Mouse (Mus musculus): Measurements from ENCODE around the gene Ivd. TPM values are rescaled to one million over a fixed set of nuclear protein-coding genes. Genes with fewer than 3 reads are reported as not detected.
A peak's percentile ranks its signal among the peaks of the same experiment; 100 is the strongest.

Gene Ivd
- polyA plus RNA-seq, 1 experiment, result 41.4 TPM

DNA sequence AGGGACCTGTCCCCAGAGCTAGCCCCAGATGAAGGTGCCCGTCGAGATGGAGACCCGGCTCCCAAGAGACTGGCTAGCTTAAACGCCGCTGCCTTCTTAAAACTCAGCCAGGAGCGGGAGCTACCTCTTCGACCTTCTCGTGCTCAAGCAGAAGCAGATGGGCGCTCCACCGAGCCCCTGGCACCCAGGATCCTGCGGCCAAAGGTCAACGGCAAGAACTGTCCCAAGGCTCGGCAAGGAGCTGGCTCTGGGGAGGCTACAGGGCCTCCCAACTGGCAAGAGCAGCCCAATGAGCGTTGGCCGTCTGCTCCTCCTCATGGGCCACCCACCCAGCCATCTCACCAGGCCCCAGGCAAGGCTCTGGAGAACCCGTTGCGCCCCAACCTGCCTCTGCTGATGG is 54.7 kb downstream of the Ivd start:
- H3K4me1 ChIP-seq (ENCODE audit: control insufficient read depth, insufficient read depth, low read length), result no peaks in the 10 kb centered on the region; the same call in none of the 2 replicates
- H3K4me3 ChIP-seq (ENCODE audit: insufficient read depth, low read length), result no peak overlapping the region
- H3K27ac ChIP-seq (ENCODE audit: insufficient read depth, low read length), result no peak overlapping the region
- TF ChIP-seq CTCF (IDR thresholded peaks at IDR 0.05; ENCODE audit: borderline replicate concordance, insufficient read depth, low read length) (no peak), POLR2A (IDR thresholded peaks at IDR 0.05; ENCODE audit: low read depth, low read length) (no peak)

- no peak for TF ChIP-seq POLR2A (IDR thresholded peaks at IDR 0.05; ENCODE audit: low read depth, low read length)
- no peak for TF ChIP-seq CTCF (IDR thresholded peaks at IDR 0.05; ENCODE audit: borderline replicate concordance, insufficient read depth, low read length)
- no peaks in the 10 kb centered on the region; the same call in none of the 2 replicates for H3K4me1 ChIP-seq (ENCODE audit: control insufficient read depth, insufficient read depth, low read length)
- no peak overlapping the region for H3K4me3 ChIP-seq (ENCODE audit: insufficient read depth, low read length)
- H3K27ac ChIP-seq (ENCODE audit: insufficient read depth, low read length), result no peak overlapping the region
Observed at GRCm38 (mm10) chr2:118918543-118918942, 56.8 kb downstream of the Ivd start.

- no peaks in the 10 kb centered on the region; the same call in 1 of the 2 replicates for H3K4me1 ChIP-seq (ENCODE audit: control insufficient read depth, insufficient read depth, low read length)
- no peak overlapping the region for H3K4me3 ChIP-seq (ENCODE audit: insufficient read depth, low read length)
- TF ChIP-seq CTCF (IDR thresholded peaks at IDR 0.05; ENCODE audit: borderline replicate concordance, insufficient read depth, low read length) (no peak), POLR2A (IDR thresholded peaks at IDR 0.05; ENCODE audit: low read depth, low read length) (no peak)
- no peak overlapping the region for H3K27ac ChIP-seq (ENCODE audit: insufficient read depth, low read length)
Observed at GRCm38 (mm10) chr2:118920428-118920827, 58.7 kb downstream of the Ivd start.

GRCm38 (mm10) chr2:118925952-118926351 is 64.2 kb downstream of the Ivd start:
- peak overlapping the region; percentile 24 for H3K4me3 ChIP-seq (ENCODE audit: insufficient read depth, low read length)
- no peak for TF ChIP-seq POLR2A (IDR thresholded peaks at IDR 0.05; ENCODE audit: low read depth, low read length)
- TF ChIP-seq CTCF (IDR thresholded peaks at IDR 0.05; ENCODE audit: borderline replicate concordance, insufficient read depth, low read length), result no peak
- no peak overlapping the region for H3K27ac ChIP-seq (ENCODE audit: insufficient read depth, low read length)
- H3K4me1 ChIP-seq (ENCODE audit: control insufficient read depth, insufficient read depth, low read length), result no peaks in the 10 kb centered on the region

DNA sequence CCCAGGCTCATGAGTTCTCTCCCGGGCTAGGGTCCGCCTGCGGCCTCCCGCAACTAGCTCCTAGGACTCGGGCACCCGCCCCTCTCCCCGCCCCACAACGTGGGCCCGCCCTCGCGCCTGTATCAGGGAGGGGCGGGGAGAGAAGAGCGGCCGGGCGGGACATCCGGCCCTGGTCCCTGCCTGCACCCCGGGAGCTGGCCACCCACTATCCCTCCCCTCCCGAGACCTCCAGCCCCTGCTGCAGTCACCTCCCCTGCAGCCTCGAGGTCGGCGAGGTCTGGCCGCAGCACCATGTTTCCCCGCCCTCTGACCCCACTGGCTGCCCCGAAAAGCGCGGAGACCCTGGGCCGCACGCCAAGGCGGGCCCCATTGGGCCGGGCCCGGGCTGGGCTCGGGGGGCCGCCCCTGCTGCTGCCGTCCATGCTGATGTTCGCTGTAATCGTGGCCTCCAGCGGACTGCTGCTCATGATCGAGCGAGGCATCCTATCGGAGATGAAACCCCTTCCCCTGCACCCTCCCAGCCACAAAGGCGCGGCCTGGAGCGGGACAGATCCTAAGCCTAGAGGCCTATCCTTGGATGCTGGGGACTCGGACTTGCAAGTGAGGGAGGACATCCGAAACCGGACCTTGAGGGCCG is 64.7 kb downstream of the Ivd start, which contains the start of gene Chst14:
Gene Chst14 (plus strand): TSS at position 136 of the 637 bp plus-strand sequence.
- Histone ChIP-seq H3K27ac (ENCODE audit: insufficient read depth, low read length) (no peak within 1 kb of the TSS), H3K4me1 (ENCODE audit: control insufficient read depth, insufficient read depth, low read length) (no peaks in the 10 kb centered on the region), H3K4me3 (ENCODE audit: insufficient read depth, low read length) (peak within 1 kb of the TSS; percentile 73)
- TF ChIP-seq POLR2A (IDR thresholded peaks at IDR 0.05; ENCODE audit: low read depth, low read length), result peak; percentile 82
- no peak for TF ChIP-seq CTCF (IDR thresholded peaks at IDR 0.05; ENCODE audit: borderline replicate concordance, insufficient read depth, low read length)

DNA sequence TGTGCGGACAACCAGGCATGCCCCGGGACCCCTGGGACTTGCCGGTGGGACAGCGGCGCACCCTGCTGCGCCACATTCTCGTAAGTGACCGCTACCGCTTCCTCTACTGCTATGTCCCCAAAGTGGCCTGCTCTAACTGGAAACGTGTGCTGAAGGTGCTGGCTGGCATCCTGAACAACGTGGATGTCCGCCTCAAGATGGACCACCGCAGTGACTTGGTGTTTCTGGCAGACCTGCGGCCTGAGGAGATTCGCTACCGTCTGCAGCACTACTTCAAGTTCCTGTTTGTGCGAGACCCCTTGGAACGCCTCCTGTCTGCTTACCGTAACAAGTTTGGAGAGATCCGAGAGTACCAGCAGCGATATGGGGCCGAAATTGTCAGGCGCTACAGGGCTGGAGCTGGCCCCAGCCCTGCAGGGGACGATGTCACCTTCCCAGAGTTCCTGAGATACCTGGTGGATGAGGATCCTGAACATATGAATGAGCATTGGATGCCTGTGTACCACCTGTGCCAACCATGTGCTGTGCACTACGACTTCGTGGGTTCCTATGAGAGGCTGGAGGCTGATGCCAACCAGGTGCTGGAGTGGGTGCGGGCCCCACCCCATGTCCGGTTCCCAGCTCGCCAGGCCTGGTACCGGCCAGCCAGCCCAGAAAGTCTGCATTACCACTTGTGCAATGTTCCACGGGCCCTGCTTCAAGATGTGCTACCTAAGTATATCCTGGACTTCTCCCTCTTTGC is 65.4 kb downstream of the Ivd start:
- TF ChIP-seq CTCF (IDR thresholded peaks at IDR 0.05; ENCODE audit: borderline replicate concordance, insufficient read depth, low read length) (no peak), POLR2A (IDR thresholded peaks at IDR 0.05; ENCODE audit: low read depth, low read length) (no peak; the same call in 1 of the 2 replicates)
- Histone ChIP-seq H3K4me3 (ENCODE audit: insufficient read depth, low read length) (peak overlapping the region; percentile 73), H3K27ac (ENCODE audit: insufficient read depth, low read length) (no peak overlapping the region), H3K4me1 (ENCODE audit: control insufficient read depth, insufficient read depth, low read length) (no peaks in the 10 kb centered on the region)

Other genes starting within 250 kb of the Ivd start
- gene Pak6, start 198.7 kb upstream of the Ivd start, polyA plus RNA-seq (2011; ENCODE audit: insufficient read length, low read depth, missing spikeins), result 0.19 and 0.78 TPM in 2 replicates
- gene Ankrd63, start 158.0 kb upstream of the Ivd start, polyA plus RNA-seq (2011; ENCODE audit: insufficient read length, low read depth, missing spikeins), result not detected in 2 replicates
- gene Plcb2, start 133.5 kb upstream of the Ivd start, polyA plus RNA-seq (2011; ENCODE audit: insufficient read length, low read depth, missing spikeins), result 0.49 TPM in 1 of 2 replicates, not detected in the other
- gene Inafm2, start 116.2 kb upstream of the Ivd start, polyA plus RNA-seq (2011; ENCODE audit: insufficient read length, low read depth, missing spikeins), result 17.3 and 19.0 TPM in 2 replicates
- gene Ccdc9b, start 99.3 kb upstream of the Ivd start, polyA plus RNA-seq (2011; ENCODE audit: insufficient read length, low read depth, missing spikeins), result 17.9 and 27.9 TPM in 2 replicates
- not detected in 2 replicates for gene Phgr1, start 89.2 kb upstream of the Ivd start, polyA plus RNA-seq (2011; ENCODE audit: insufficient read length, low read depth, missing spikeins)
- gene Disp2, start 82.2 kb upstream of the Ivd start, polyA plus RNA-seq (2011; ENCODE audit: insufficient read length, low read depth, missing spikeins), result 0.07 and 0.11 TPM in 2 replicates
- gene Knstrn, start 48.0 kb upstream of the Ivd start, polyA plus RNA-seq (2011; ENCODE audit: insufficient read length, low read depth, missing spikeins), result 38.4 and 59.0 TPM in 2 replicates
- 12.9 and 15.3 TPM in 2 replicates for gene Bahd1, start 38.4 kb downstream of the Ivd start, polyA plus RNA-seq (2011; ENCODE audit: insufficient read length, low read depth, missing spikeins)
- gene Chst14, start 64.5 kb downstream of the Ivd start, polyA plus RNA-seq (2011; ENCODE audit: insufficient read length, low read depth, missing spikeins), result 44.8 and 46.0 TPM in 2 replicates
- 12.1 and 12.7 TPM in 2 replicates for gene Ccdc32, start 167.4 kb downstream of the Ivd start, polyA plus RNA-seq (2011; ENCODE audit: insufficient read length, low read depth, missing spikeins)
- 3.9 and 4.2 TPM in 2 replicates for gene Rpusd2, start 172.8 kb downstream of the Ivd start, polyA plus RNA-seq (2011; ENCODE audit: insufficient read length, low read depth, missing spikeins)
- gene Knl1, start 185.2 kb downstream of the Ivd start, polyA plus RNA-seq (2011; ENCODE audit: insufficient read length, low read depth, missing spikeins), result 26.6 and 33.0 TPM in 2 replicates